Mouse (Mus musculus) liver, postnatal 0 days (tissue): Measurements from ENCODE around the gene Tspan14. TPM values are rescaled to one million over a fixed set of nuclear protein-coding genes. Genes with fewer than 3 reads are reported as not detected.

ENCODE experiments used
- ATAC-seq: fragments of 200-750 bp; cut with Nextera tagmentation; 2 replicates; pipeline ENCODE4 v1.8.0; 2017; ENCODE audit warnings: mild to moderate bottlenecking, moderate library complexity
- DNase-seq: peaks from one replicate; pipeline ENCODE4 v3.0.0-alpha.2; 2016
- H3K27ac ChIP-seq: fragments of 300-500 bp; sonication (generic); 2 replicates; pipeline ENCODE4 v1.5.1; 2014; ENCODE audit warnings: antibody characterized with exemption, moderate library complexity, mild to moderate bottlenecking, low read depth
- H3K27me3 ChIP-seq: fragments of 300-500 bp; sonication (generic); 2 replicates; pipeline ENCODE4 v1.6.1; 2014; ENCODE audit warnings: low read length, control low read depth, mixed read lengths; ENCODE audit not compliant: insufficient read depth
- H3K36me3 ChIP-seq: fragments of 300-500 bp; sonication (generic); replicated peaks from 2 replicates; pipeline ENCODE4 v1.6.1; 2014; ENCODE audit warnings: mild to moderate bottlenecking, control low read depth, low read length, moderate library complexity, mixed read lengths; ENCODE audit not compliant: insufficient read depth
- H3K4me1 ChIP-seq: fragments of 300-500 bp; sonication (generic); 2 replicates; pipeline ENCODE4 v1.6.1; 2014; ENCODE audit warnings: antibody characterized with exemption, mild to moderate bottlenecking, control low read depth; ENCODE audit not compliant: insufficient read depth
- H3K4me2 ChIP-seq: fragments of 300-500 bp; sonication (generic); 2 replicates; pipeline ENCODE4 v1.6.1; 2014; ENCODE audit warnings: low read depth, mild to moderate bottlenecking, low read length, moderate library complexity, mixed read lengths
- H3K4me3 ChIP-seq: fragments of 300-500 bp; sonication (generic); 2 replicates; pipeline ENCODE4 v1.5.1; 2014; ENCODE audit warnings: low read depth, low read length
- H3K9ac ChIP-seq: fragments of 300-500 bp; sonication (generic); replicated peaks from 2 replicates; pipeline ENCODE4 v1.6.1; 2014; ENCODE audit warnings: mild to moderate bottlenecking, moderate library complexity
- H3K9me3 ChIP-seq: fragments of 300-500 bp; sonication (generic); 2 replicates; pipeline ENCODE4 v1.6.1; 2016; ENCODE audit warnings: mild to moderate bottlenecking, control low read depth, low read length, mixed read lengths
- CTCF ChIP-seq: sonication (generic); IDR thresholded peaks from 2 replicates; pipeline ENCODE4 v1.5.1; 2016; ENCODE audit warnings: antibody characterized with exemption, low read depth
- EP300 ChIP-seq: IDR thresholded peaks from 2 replicates; pipeline ENCODE4 v1.6.1; 2016; ENCODE audit warnings: antibody characterized with exemption, low read depth, mild to moderate bottlenecking
- WGBS: fragments of 180-500 bp; shearing (Covaris S2); extraction: QIAGEN DNeasy Blood & Tissue Kit; methylation state at CpG from one replicate; pipeline ENCODE4 v1.1.7; 2014; ENCODE audit not compliant: insufficient replicate concordance; 5-methylcytosine and 5-hydroxymethylcytosine counted together
- polyA plus RNA-seq: library from polyadenylated mRNA; unstranded; fragments of >200 nt; fragmentation: Nextera tagmentation; extraction: Ambion mirVana; gene quantifications from 2 replicates; pipeline ENCODE4 v1.2.1, GENCODE M21; 2015

The Tspan14 gene
- polyA plus RNA-seq, 1 experiment from 2014 or later = 24.9 TPM

DNA sequence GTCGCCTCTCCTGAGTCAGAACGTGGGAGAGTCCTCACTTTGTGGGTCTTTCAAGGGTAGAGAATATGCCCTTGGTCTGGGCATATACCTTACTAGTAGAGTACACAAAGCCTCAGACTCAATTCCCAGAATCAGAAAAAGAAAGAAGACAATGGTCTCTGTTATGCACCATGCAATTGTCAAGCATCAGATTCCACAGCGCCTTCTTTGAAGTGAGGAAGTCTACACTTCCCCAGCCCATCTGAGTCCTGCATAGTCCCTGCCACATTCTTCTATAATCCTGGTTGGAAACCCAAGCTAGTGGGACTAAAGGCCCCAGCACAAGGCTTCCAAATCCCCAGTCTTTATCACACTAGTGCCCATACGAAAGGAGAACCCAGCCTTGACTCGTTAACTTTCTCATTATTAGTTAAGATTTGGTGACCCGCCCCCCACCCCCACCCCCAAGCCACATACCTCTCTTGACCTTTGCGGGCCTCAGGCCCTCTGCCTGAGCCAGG, 74.2 kb downstream of the Tspan14 start:
- no peaks in the 10 kb centered on the region for H3K27me3 ChIP-seq
- H3K27ac ChIP-seq = no peak overlapping the region
- no peak overlapping the region for H3K4me3 ChIP-seq
- H3K4me1 ChIP-seq = 0 out of 2 replicates have a peak, but pooled peaks cover 3% of the 10 kb centered on the region
- ATAC-seq (no peak), DNase-seq (no peak)
- WGBS = 86% methylated on average over 7 of the region's 7 CpGs
- H3K36me3 ChIP-seq = no peaks in the 10 kb centered on the region
- TF ChIP-seq EP300 (no peak), CTCF (no peak)
- no peak overlapping the region for H3K4me2 ChIP-seq
- no peaks in the 10 kb centered on the region for H3K9me3 ChIP-seq
- H3K9ac ChIP-seq = no peak overlapping the region

- 81% methylated on average over 4 of the region's 4 CpGs for WGBS
- H3K4me3 ChIP-seq = no peak overlapping the region
- ATAC-seq (no peak), DNase-seq (no peak)
- no peak overlapping the region for H3K4me2 ChIP-seq
- H3K9ac ChIP-seq = no peak overlapping the region
- H3K27ac ChIP-seq = no peak overlapping the region
- no peaks in the 10 kb centered on the region for H3K9me3 ChIP-seq
- no peaks in the 10 kb centered on the region for H3K27me3 ChIP-seq
- H3K36me3 ChIP-seq = no peaks in the 10 kb centered on the region
- TF ChIP-seq EP300 (no peak), CTCF (no peak)
- 0 out of 2 replicates have a peak, but pooled peaks cover under 1% of the 10 kb centered on the region for H3K4me1 ChIP-seq
Measured at GRCm38 (mm10) chr14:40891506-40891905, 75.1 kb downstream of the Tspan14 start.

GRCm38 (mm10) chr14:40889704-40890103, 76.9 kb downstream of the Tspan14 start:
- WGBS = 62% methylated on average over 4 of the region's 4 CpGs
- no peak for DNase-seq
- no peak overlapping the region for H3K4me2 ChIP-seq
- H3K27ac ChIP-seq = no peak overlapping the region
- no peak for ATAC-seq
- no peaks in the 10 kb centered on the region for H3K36me3 ChIP-seq
- no peak for TF ChIP-seq EP300
- H3K9me3 ChIP-seq = no peaks in the 10 kb centered on the region
- H3K4me1 ChIP-seq = no peaks in the 10 kb centered on the region
- H3K9ac ChIP-seq = no peak overlapping the region
- H3K4me3 ChIP-seq = no peak overlapping the region
- no peaks in the 10 kb centered on the region for H3K27me3 ChIP-seq

GRCm38 (mm10) chr14:40889181-40889580, 77.4 kb downstream of the Tspan14 start:
- 73% methylated on average over 2 of the region's 2 CpGs for WGBS
- Histone ChIP-seq H3K4me2 (no peak overlapping the region), H3K9me3 (no peaks in the 10 kb centered on the region), H3K4me1 (no peaks in the 10 kb centered on the region), H3K27me3 (no peaks in the 10 kb centered on the region), H3K36me3 (no peaks in the 10 kb centered on the region), H3K9ac (no peak overlapping the region), H3K4me3 (no peak overlapping the region), H3K27ac (no peak overlapping the region)
- TF ChIP-seq EP300 (no peak), CTCF (no peak)
- DNase-seq (no peak), ATAC-seq (no peak)

DNA sequence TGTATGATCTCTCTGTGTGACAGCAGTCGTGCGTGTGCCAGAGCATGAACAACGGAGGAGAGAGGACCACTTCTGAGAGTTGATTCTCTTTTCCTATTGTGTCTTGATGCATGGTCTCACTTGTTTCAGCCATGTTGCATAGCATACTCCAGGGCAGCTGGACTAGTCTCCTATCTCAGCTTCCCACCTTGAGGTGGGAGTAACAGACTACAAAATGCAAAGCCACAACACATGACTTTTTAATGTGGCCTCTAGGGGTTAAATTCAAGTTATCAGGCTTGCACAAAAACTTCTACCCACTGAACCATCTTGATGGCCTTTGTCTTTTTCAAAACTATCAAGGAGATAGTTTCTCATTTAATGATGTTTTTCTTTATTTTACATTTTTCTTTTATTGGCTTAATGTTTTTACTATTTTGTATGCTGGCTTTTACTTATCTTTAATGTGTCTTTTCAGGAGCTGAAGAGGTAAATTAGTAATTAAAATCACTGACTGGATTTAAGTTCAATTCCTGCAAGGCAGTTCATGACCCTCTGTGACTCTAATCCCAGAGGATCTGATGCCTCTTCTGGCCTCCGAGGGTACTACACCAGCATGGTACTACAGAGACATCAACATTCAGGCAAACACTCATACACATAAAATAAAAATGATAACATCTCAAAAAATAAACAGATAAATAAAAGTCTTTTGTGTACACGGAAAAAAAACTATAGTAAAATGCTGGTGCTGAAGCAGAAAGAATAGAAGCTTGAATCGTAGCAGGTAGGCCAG, 80.0 kb downstream of the Tspan14 start:
- H3K27me3 ChIP-seq = no peaks in the 10 kb centered on the region
- no peak overlapping the region for H3K4me2 ChIP-seq
- no peaks in the 10 kb centered on the region for H3K9me3 ChIP-seq
- H3K4me3 ChIP-seq = no peak overlapping the region
- H3K4me1 ChIP-seq = no peaks in the 10 kb centered on the region
- H3K9ac ChIP-seq = no peak overlapping the region
- H3K36me3 ChIP-seq = no peaks in the 10 kb centered on the region
- TF ChIP-seq CTCF (peak; percentile 55), EP300 (no peak)
- 72% methylated on average over 6 of the region's 6 CpGs for WGBS
- no peak for DNase-seq
- no peak for ATAC-seq
- H3K27ac ChIP-seq = no peak overlapping the region

- no peak overlapping the region for H3K27ac ChIP-seq
- WGBS = 11% methylated on average over 1 of the region's 1 CpGs
- H3K9me3 ChIP-seq = no peaks in the 10 kb centered on the region
- H3K4me2 ChIP-seq = no peak overlapping the region
- TF ChIP-seq EP300 = no peak
- TF ChIP-seq CTCF = no peak
- ATAC-seq = no peak
- H3K4me3 ChIP-seq = no peak overlapping the region
- DNase-seq = no peak
- H3K9ac ChIP-seq = no peak overlapping the region
- H3K4me1 ChIP-seq = no peaks in the 10 kb centered on the region
- no peaks in the 10 kb centered on the region for H3K36me3 ChIP-seq
- no peaks in the 10 kb centered on the region for H3K27me3 ChIP-seq
Measured at GRCm38 (mm10) chr14:40885752-40886151, 80.9 kb downstream of the Tspan14 start.
